ENCODE assay signal across 11 mouse cellular contexts in genomic region chr11:88330799-88331198, GRCm38 (mm10). TPM values are rescaled to one million over a fixed set of nuclear protein-coding genes. Genes with fewer than 3 reads are reported as not detected.
DNase-seq lines count a peak whose midpoint lies in the region; ATAC-seq lines count a peak whose summit lies in the region.
"Had no signal": no experiment of that assay in that cellular context is flagged by ENCODE, and none has a peak within 500 bp of the region (broad histone marks: within the 10 kb centered on the region; RNA-seq: fewer than 3 reads in every experiment).

No protein-coding gene starts in this region.

- H3K27me3 ChIP-seq in heart, embryonic 16.5 days (ENCODE audit: control insufficient read depth, insufficient read depth, low read length) = no peaks in the 10 kb centered on the region
- H3K27me3 ChIP-seq: CH12.LX had no signal

- 0 out of 2 replicates have a peak overlapping the region, but pooled peaks have one; percentile 25 for H3K27ac ChIP-seq in heart, embryonic 16.5 days (ENCODE audit: low read length)

- peaks cover 23% of the 10 kb centered on the region for H3K4me1 ChIP-seq in heart, embryonic 16.5 days (ENCODE audit: control insufficient read depth, insufficient read depth, low read length)

- no peaks in the 10 kb centered on the region for H3K36me3 ChIP-seq in heart, embryonic 16.5 days (ENCODE audit: control insufficient read depth, insufficient read depth)

- no peak overlapping the region for H3K4me3 ChIP-seq in heart, embryonic 16.5 days (ENCODE audit: low read length)

- DNase-seq in gastrocnemius, adult 18-20 months (ENCODE audit: low spot score) = peak; percentile 29
- no peak for DNase-seq in gastrocnemius, postnatal 25 days
- peak; percentile 81 for DNase-seq in adrenal gland, adult 2 months
- peak; percentile 67 to 76 for DNase-seq in lung, adult 18-20 months
- peak; percentile 50 for DNase-seq in ovary, postnatal 14 days (ENCODE audit: low spot score)
- no peak for DNase-seq in T-cell, adult 2 months (ENCODE audit: low spot score)

- H3K4me2 ChIP-seq in heart, embryonic 16.5 days (ENCODE audit: low read depth, low read length) = no peak overlapping the region

- ATAC-seq in heart, embryonic 16.5 days (replicated peaks; ENCODE audit: extremely low read depth, insufficient read depth, low FRiP score) = peak; percentile 55
- no peak for ATAC-seq in megakaryocyte progenitor cell, adult 5-6 weeks (replicated peaks; ENCODE audit: poor library complexity)

- no peaks in the 10 kb centered on the region for H3K9me3 ChIP-seq in heart, embryonic 16.5 days (replicated peaks; ENCODE audit: control insufficient read depth, low read length)

- 17% methylated on average over 11 of the region's 11 CpGs for WGBS in heart, embryonic 16.5 days

- H3K9ac ChIP-seq in heart, embryonic 16.5 days (ENCODE audit: low read length) = no peak overlapping the region

RNA-seq across cellular contexts. Expression of gene Ccdc182, which starts 36.9 kb away (rescaled TPM):
- total RNA-seq in gastrocnemius, adult 18-20 months (2021) = not detected
- not detected for total RNA-seq in gastrocnemius, postnatal 25 days (2021)
- not detected for total RNA-seq in adrenal gland, adult 2 months (2021)
- polyA plus RNA-seq in adrenal gland, adult 2 months (2012; rRNA removed) = not detected in 2 replicates
- not detected in 2 replicates for polyA plus RNA-seq in heart, embryonic 16.5 days (2015; fragmentation: Nextera tagmentation; extraction: Ambion mirVana)
- not detected in 2 replicates for total RNA-seq in megakaryocyte progenitor cell, adult 5-6 weeks (2015)
- not detected in 2 replicates for total RNA-seq in megakaryocyte progenitor cell, adult 5-6 weeks (2017)
- total RNA-seq: CH12.LX; left cerebral cortex, adult 8-10 months had no signal
- polyA plus RNA-seq: spleen, adult 2 months had no signal

Comparison
In these comparisons a context has a peak if more than half of its experiments do, and no peak if none do; other contexts are left out.
1. DNase-seq: peak in gastrocnemius, adult 18-20 months (single experiment), adrenal gland, adult 2 months (single experiment), lung, adult 18-20 months (2 of 2) and ovary, postnatal 14 days (single experiment); none in gastrocnemius, postnatal 25 days (single experiment) and T-cell, adult 2 months (single experiment).